7 mouse cellular contexts compared by ENCODE assay signal in the genomic region with DNA sequence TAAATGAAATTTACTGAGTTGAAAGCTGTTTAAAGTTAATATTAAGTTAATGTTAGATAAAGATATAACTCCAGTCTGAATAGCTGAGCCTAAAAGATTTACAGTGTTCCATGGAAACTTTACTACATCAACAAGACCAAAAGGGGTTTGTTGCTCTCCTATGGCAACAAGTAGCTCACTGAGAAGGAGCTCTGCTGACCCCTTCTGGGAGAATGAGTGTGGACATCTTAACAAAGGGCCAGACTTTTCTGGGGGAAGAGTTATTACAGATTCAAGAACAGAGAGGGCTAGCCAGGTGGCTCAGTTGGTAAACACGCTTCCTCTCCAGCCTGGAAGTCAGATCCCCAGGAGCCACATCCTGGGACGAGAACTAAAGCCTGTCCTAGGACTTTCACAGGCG. TPM values are rescaled to one million over a fixed set of nuclear protein-coding genes. Genes with fewer than 3 reads are reported as not detected.
DNase-seq lines count a peak whose midpoint lies in the region; ATAC-seq and TF ChIP-seq lines count a peak whose summit lies in the region.

No protein-coding gene starts in this region.

- no peak overlapping the region for H3K4me2 ChIP-seq in CH12.LX (ENCODE audit: insufficient read depth, low read depth, poor library complexity, severe bottlenecking)
- H3K4me2 ChIP-seq in limb, embryonic 13.5 days (replicated peaks) = no peak overlapping the region

- peak; percentile 32 to 90; a peak in 3 of 4 replicates for TF ChIP-seq CTCF in CH12.LX (conservative IDR thresholded peaks at IDR 0.05 in 1 of 2, IDR thresholded peaks at IDR 0.05 in 1 of 2; ENCODE audit: low read depth in 2 of 2, low read length in 2 of 2)

- H3K36me3 ChIP-seq in CH12.LX (replicated peaks in 1 of 2; ENCODE audit: control insufficient read depth in 1 of 2, insufficient read depth in 1 of 2, low read length in 1 of 2) = no peaks in the 10 kb centered on the region
- H3K36me3 ChIP-seq in limb, embryonic 13.5 days = no peaks in the 10 kb centered on the region

- dilution Hi-C loops in CH12.LX (cut with MboI; ENCODE audit: extremely low pct_ligation_motif_present, extremely low pct_unique_long_range_greater_than_20kb, low sequenced_read_pairs) = no loop called here

- no peaks in the 10 kb centered on the region for H3K4me1 ChIP-seq in CH12.LX (ENCODE audit: control insufficient read depth in 1 of 2, insufficient read depth in 2 of 2)
- H3K4me1 ChIP-seq in limb, embryonic 13.5 days = no peaks in the 10 kb centered on the region

- in situ Hi-C loops in CH12.LX (cut with MboI; ENCODE audit: low pct_ligation_motif_present, low pct_unique_long_range_greater_than_20kb, low sequenced_read_pairs) = loop anchor here (10.0 to 25.0 kb wide), 2 partner anchors 280 to 902 kb away; a partner anchor contains a TSS

- H3K4me3 ChIP-seq in CH12.LX (replicated peaks in 1 of 3; ENCODE audit: low read depth in 2 of 3, low read length in 2 of 3, poor library complexity in 1 of 3) = no peak overlapping the region
- no peak overlapping the region for H3K4me3 ChIP-seq in limb, embryonic 13.5 days

- no peak for TF ChIP-seq EP300 in CH12.LX (IDR thresholded peaks at IDR 0.05; ENCODE audit: low read length)

- no peaks in the 10 kb centered on the region for H3K79me2 ChIP-seq in CH12.LX (replicated peaks; ENCODE audit: control insufficient read depth, extremely low read depth, insufficient read depth, poor library complexity, severe bottlenecking)

- H3K9me3 ChIP-seq in CH12.LX (replicated peaks; ENCODE audit: low read length) = no peaks in the 10 kb centered on the region
- H3K9me3 ChIP-seq in limb, embryonic 13.5 days = no peaks in the 10 kb centered on the region

- no peak for TF ChIP-seq POLR2A in CH12.LX (IDR thresholded peaks at IDR 0.05; ENCODE audit: low read depth, low read length)

- intact Hi-C loops in gastrocnemius, postnatal 14 days (cut with DNase I; ENCODE audit: low total_unique reads) = loop anchor here (10.0 kb wide), 1 partner anchor 180 kb away; no protein-coding TSS in a partner anchor

- no peaks in the 10 kb centered on the region for H3K27me3 ChIP-seq in CH12.LX (replicated peaks)
- no peaks in the 10 kb centered on the region for H3K27me3 ChIP-seq in limb, embryonic 13.5 days

- WGBS in limb, embryonic 13.5 days = 31% methylated on average over 3 of the region's 3 CpGs

- peak; percentile 66; the same call in 1 of the 2 replicates for ATAC-seq in limb, embryonic 13.5 days (ENCODE audit: low FRiP score, low read depth)

- H3K9ac ChIP-seq in CH12.LX (ENCODE audit: insufficient read depth, low read depth) = no peak overlapping the region
- no peak overlapping the region for H3K9ac ChIP-seq in limb, embryonic 13.5 days

- H3K27ac ChIP-seq in CH12.LX (ENCODE audit: insufficient read depth, low read depth) = no peak overlapping the region
- no peak overlapping the region for H3K27ac ChIP-seq in limb, embryonic 13.5 days

- DNase-seq in CH12.LX (ENCODE audit: extremely low read depth) (peak; percentile 68), NIH3T3 (ENCODE audit: low read depth) (peak; percentile 93)
- peak; percentile 74 to 76 for DNase-seq in cerebellum, postnatal 14 days
- DNase-seq in gastrocnemius, postnatal 14 days = peak; percentile 59
- peak; percentile 46 to 61 for DNase-seq in kidney, adult 8-10 months
- peak; percentile 80 for DNase-seq in retina, postnatal 1 day

- peak; percentile 94 for TF ChIP-seq RAD21 in CH12.LX (IDR thresholded peaks at IDR 0.05; ENCODE audit: low read depth, low read length)

TF ChIP-seq in CH12.LX, 34 proteins besides CTCF, POLR2A, EP300 and RAD21:
- no peak; the same call in 1 of the 2 replicates for TF ChIP-seq NELFE (IDR thresholded peaks at IDR 0.05; ENCODE audit: low read depth, low read length)
- no peak for TF ChIP-seq SIN3A (IDR thresholded peaks at IDR 0.05; ENCODE audit: low read length)
- TF ChIP-seq ZC3H11A (IDR thresholded peaks at IDR 0.05; ENCODE audit: low read depth, low read length) = peak; percentile 73
- TF ChIP-seq MYC (IDR thresholded peaks at IDR 0.05; ENCODE audit: low read depth, low read length) = no peak
- peak; percentile 47; the same call in 1 of the 2 replicates for TF ChIP-seq MEF2A (IDR thresholded peaks at IDR 0.05; ENCODE audit: borderline replicate concordance, low read depth, low read length)
- TF ChIP-seq SMC3 (IDR thresholded peaks at IDR 0.05; ENCODE audit: low read depth, low read length) = peak; percentile 82
- 0 out of 2 replicates have a peak, but pooled peaks have one; percentile 13 for TF ChIP-seq JUND (conservative IDR thresholded peaks at IDR 0.05; ENCODE audit: low read depth, low read length)

RNA-seq across cellular contexts. Expression of a gene that starts 54.5 kb away (rescaled TPM):
- 22.8 and 29.0 TPM in 2 replicates for total RNA-seq in CH12.LX (2012; rRNA removed)
- 44.6 and 51.3 TPM in 2 replicates for total RNA-seq in CH12.LX (2014; rRNA removed)
- polyA plus RNA-seq in CH12.LX (2012; ENCODE audit: insufficient read length, low read depth) = 42.3 and 43.9 TPM in 2 replicates
- total RNA-seq in gastrocnemius, postnatal 14 days (2021) = 10 to 100 TPM; 46.7 to 49.3 TPM
- polyA plus RNA-seq in limb, embryonic 13.5 days (2015; fragmentation: Nextera tagmentation; extraction: Ambion mirVana) = 11.8 and 12.2 TPM in 2 replicates
